Mouse (Mus musculus): ENCODE data around the gene Pygo2.

DNA sequence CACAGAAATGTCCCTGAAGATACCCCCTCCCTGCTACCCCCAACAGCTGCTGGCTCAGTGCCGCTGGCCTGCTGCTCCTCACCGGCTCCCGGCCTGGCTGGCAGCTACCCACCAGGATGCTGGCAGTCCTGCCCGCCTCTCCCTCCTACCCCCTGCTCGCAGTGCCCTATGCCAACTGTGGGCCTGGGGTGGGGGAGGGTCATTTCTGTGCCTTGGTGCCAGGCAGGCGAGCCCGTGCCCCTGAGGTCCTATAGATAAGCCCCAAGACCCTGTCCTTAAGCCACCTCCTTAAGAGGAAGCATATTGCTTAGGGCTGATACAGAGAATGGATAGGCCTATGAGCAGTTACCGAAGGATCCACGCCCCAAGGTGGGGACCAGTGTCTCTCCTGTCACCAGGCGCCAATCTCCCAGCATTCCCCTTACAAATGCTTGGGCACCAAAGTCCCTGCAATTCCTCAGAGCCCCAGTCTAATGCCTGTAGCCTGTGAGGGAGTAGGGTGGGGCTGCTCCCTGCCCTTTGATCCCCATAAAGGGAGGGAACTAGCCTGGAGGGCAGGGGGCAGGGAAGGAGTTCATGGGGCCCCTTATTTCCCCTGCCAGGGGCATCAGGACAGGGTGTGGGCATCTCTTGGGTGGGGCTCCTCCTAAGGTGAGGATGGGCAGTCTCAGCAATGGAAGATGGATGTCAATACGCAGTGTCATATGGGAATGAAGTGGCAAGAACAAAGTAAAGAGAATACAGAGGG lies 41.7 kb upstream of the Pygo2 start:
- TF ChIP-seq POLR2A (IDR thresholded peaks at IDR 0.05; ENCODE audit: low read depth, low read length) (peak; percentile 39; the same call in 1 of the 2 replicates), CTCF (IDR thresholded peaks at IDR 0.05; ENCODE audit: extremely low read depth, insufficient read length, insufficient replicate concordance, low read depth, low read length) (no peak)

Measured in small intestine, adult 2 months (tissue).